Mouse (Mus musculus): Measurements from ENCODE around the gene Foxa3.

Gene Foxa3

DNA sequence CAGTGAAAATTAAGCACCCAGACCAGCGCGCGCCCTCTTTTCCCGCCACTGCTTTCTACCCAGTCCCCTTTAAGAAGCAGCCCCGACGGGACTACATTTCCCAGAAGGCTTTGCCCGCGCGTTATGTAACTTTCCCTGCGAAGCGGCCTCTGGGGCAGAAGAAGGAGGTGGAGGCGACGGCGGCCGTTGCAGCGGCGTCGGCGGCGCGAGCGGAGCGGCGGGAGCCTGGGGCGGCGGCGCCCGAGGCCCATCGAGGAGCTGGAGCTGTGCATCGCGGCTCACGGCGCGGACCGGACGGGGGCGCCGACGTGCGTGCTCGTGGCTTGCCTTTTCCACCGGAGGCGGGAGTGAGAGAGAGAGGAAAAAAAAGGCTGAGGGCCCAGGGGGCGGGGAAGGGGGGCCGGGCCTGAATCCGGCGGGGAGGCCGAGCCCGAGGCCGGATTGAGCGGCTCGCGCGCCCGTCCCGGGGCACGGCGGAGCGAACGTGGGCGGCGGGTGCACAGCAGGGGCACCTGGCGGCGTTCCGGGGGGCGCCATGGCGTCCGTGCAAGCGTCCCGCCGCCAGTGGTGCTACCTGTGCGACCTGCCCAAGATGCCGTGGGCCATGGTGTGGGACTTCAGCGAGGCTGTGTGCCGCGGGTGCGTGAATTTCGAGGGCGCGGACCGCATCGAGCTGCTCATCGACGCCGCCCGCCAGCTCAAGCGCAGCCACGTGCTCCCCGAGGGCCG lies 19.3 kb downstream of the Foxa3 start, which contains the start of gene Irf2bp1:
TSS of gene Irf2bp1 (plus strand) at position 143 of the 729 bp plus-strand sequence.
- in situ Hi-C loops (cut with MboI; ENCODE audit: low pct_unique_long_range_greater_than_20kb in 1 of 2, low sequenced_read_pairs in 2 of 2, unreplicated experiment in 1 of 2) = no loop called here

DNA sequence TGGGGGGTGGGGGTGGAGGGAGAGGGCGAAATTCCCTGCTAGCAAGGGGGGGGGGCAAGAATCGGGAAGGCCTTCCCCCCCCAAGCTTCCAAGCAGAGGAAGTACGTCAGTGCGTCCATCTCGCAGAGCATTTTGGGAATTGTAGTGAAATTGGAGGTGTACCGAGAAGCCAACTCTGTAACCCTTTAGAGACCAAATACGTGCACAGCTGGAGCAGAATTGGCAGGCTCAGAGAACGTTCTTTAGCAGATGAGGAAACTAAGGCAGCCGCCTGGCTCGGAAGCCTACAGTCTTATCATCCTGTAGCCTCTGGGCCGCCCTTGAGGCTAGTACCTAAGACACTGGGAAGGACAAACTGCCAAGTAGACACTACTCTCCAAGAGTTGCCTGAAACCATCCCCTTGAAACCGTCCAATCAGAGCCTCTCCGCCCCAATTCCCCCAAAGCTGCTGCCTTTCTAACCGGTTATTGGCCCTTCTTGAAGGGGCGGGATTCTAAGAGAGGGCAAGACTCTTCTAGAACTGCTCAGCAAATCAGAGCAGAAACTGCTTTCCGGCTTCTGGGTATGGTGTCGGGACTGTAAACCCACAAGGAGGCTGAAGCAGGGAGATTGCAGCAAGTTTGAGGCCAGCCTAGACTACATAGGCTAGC lies 20.4 kb downstream of the Foxa3 start:
- in situ Hi-C loops (cut with MboI; ENCODE audit: low pct_unique_long_range_greater_than_20kb in 1 of 2, low sequenced_read_pairs in 2 of 2, unreplicated experiment in 1 of 2) = no loop called here

GRCm38 (mm10) chr7:19002115-19002514 lies 21.2 kb downstream of the Foxa3 start:
- in situ Hi-C loops (cut with MboI; ENCODE audit: low pct_unique_long_range_greater_than_20kb in 1 of 2, low sequenced_read_pairs in 2 of 2, unreplicated experiment in 1 of 2) = no loop called here

DNA sequence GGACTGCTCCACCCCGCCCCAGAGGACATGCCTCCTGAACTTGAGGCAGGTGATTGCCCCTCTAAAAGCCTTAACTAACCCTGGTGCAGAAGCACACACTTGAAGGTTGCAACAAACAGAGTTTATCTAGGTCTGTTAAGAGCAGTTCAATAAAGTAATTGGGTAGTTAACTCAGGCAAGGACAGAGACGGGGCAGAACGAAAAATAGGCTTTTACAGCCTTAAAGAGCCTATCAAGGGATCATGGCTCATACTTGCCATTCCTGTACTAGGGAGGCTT lies 21.6 kb downstream of the Foxa3 start:
- in situ Hi-C loops (cut with MboI; ENCODE audit: low pct_unique_long_range_greater_than_20kb in 1 of 2, low sequenced_read_pairs in 2 of 2, unreplicated experiment in 1 of 2) = no loop called here

GRCm38 (mm10) chr7:19001066-19001806 lies 22.1 kb downstream of the Foxa3 start:
- in situ Hi-C loops (cut with MboI; ENCODE audit: low pct_unique_long_range_greater_than_20kb in 1 of 2, low sequenced_read_pairs in 2 of 2, unreplicated experiment in 1 of 2) = no loop called here

- in situ Hi-C loops (cut with MboI; ENCODE audit: low pct_unique_long_range_greater_than_20kb in 1 of 2, low sequenced_read_pairs in 2 of 2, unreplicated experiment in 1 of 2) = no loop called here
These were observed 22.9 kb downstream of the Foxa3 start for GRCm38 (mm10) chr7:19000421-19000820.

GRCm38 (mm10) chr7:18998835-18999234 lies 24.5 kb downstream of the Foxa3 start:
- in situ Hi-C loops (cut with MboI; ENCODE audit: low pct_unique_long_range_greater_than_20kb in 1 of 2, low sequenced_read_pairs in 2 of 2, unreplicated experiment in 1 of 2) = no loop called here

- in situ Hi-C loops (cut with MboI; ENCODE audit: low pct_unique_long_range_greater_than_20kb in 1 of 2, low sequenced_read_pairs in 2 of 2, unreplicated experiment in 1 of 2) = no loop called here
These were observed 30.3 kb downstream of the Foxa3 start for GRCm38 (mm10) chr7:18993036-18993435.

- in situ Hi-C loops (cut with MboI; ENCODE audit: low pct_unique_long_range_greater_than_20kb in 1 of 2, low sequenced_read_pairs in 2 of 2, unreplicated experiment in 1 of 2) = no loop called here
These were observed 31.1 kb downstream of the Foxa3 start for GRCm38 (mm10) chr7:18992294-18992675.

GRCm38 (mm10) chr7:18991660-18992293 lies 31.6 kb downstream of the Foxa3 start:
- in situ Hi-C loops (cut with MboI; ENCODE audit: low pct_unique_long_range_greater_than_20kb in 1 of 2, low sequenced_read_pairs in 2 of 2, unreplicated experiment in 1 of 2) = no loop called here

- in situ Hi-C loops (cut with MboI; ENCODE audit: low pct_unique_long_range_greater_than_20kb in 1 of 2, low sequenced_read_pairs in 2 of 2, unreplicated experiment in 1 of 2) = no loop called here
These were observed 32.6 kb downstream of the Foxa3 start, which contains the start of gene Mypop for GRCm38 (mm10) chr7:18990601-18991295. Gene Mypop (plus strand): TSS chr7:18991245.

- in situ Hi-C loops (cut with MboI; ENCODE audit: low pct_unique_long_range_greater_than_20kb in 1 of 2, low sequenced_read_pairs in 2 of 2, unreplicated experiment in 1 of 2) = no loop called here
These were observed 33.3 kb downstream of the Foxa3 start for GRCm38 (mm10) chr7:18989995-18990394.

GRCm38 (mm10) chr7:18988780-18989179 lies 34.6 kb downstream of the Foxa3 start:
- in situ Hi-C loops (cut with MboI; ENCODE audit: low pct_unique_long_range_greater_than_20kb in 1 of 2, low sequenced_read_pairs in 2 of 2, unreplicated experiment in 1 of 2) = no loop called here

DNA sequence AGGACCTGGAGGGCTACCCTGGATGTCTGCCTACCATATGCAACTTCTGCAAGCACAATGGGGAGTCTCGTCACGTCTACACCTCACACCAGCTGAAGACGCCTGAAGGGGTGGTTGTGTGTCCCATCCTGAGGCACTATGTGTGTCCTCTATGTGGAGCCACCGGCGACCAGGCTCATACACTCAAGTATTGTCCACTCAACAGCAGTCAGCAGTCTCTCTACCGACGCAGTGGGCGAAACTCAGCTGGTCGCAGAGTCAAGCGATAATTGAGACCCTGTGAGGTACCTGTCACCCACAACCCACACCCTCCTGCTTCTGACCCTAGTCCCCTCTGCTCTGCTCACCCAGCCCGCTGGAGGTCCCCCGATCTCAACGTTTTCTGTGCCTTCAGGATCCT lies 35.6 kb downstream of the Foxa3 start:
- in situ Hi-C loops (cut with MboI; ENCODE audit: low pct_unique_long_range_greater_than_20kb in 1 of 2, low sequenced_read_pairs in 2 of 2, unreplicated experiment in 1 of 2) = no loop called here

- in situ Hi-C loops (cut with MboI; ENCODE audit: low pct_unique_long_range_greater_than_20kb in 1 of 2, low sequenced_read_pairs in 2 of 2, unreplicated experiment in 1 of 2) = no loop called here
These were observed 36.2 kb downstream of the Foxa3 start, which contains the start of gene Nanos2 for GRCm38 (mm10) chr7:18987100-18987499. Gene Nanos2 (plus strand): TSS chr7:18987400.

GRCm38 (mm10) chr7:18986503-18986902 lies 36.8 kb downstream of the Foxa3 start:
- in situ Hi-C loops (cut with MboI; ENCODE audit: low pct_unique_long_range_greater_than_20kb in 1 of 2, low sequenced_read_pairs in 2 of 2, unreplicated experiment in 1 of 2) = no loop called here

GRCm38 (mm10) chr7:18978381-18978780 lies 45.0 kb downstream of the Foxa3 start:
- in situ Hi-C loops (cut with MboI; ENCODE audit: low pct_unique_long_range_greater_than_20kb in 1 of 2, low sequenced_read_pairs in 2 of 2, unreplicated experiment in 1 of 2) = no loop called here

- in situ Hi-C loops (cut with MboI; ENCODE audit: low pct_unique_long_range_greater_than_20kb in 1 of 2, low sequenced_read_pairs in 2 of 2, unreplicated experiment in 1 of 2) = no loop called here
These were observed 52.4 kb downstream of the Foxa3 start for GRCm38 (mm10) chr7:18970956-18971355.
